Mouse (Mus musculus) midbrain, embryonic 12.5 days (tissue): ENCODE results near the gene A630095E13Rik. TPM values are rescaled to one million over a fixed set of nuclear protein-coding genes. Genes with fewer than 3 reads are reported as not detected.
"Not testable (repeated sequence)": the region's sequence is repeated elsewhere in the genome, so short reads cannot be mapped to it uniquely, and the experiment has no call there.

Source experiments
- ATAC-seq: fragments of 200-750 bp; cut with Nextera tagmentation; 2 replicates; pipeline ENCODE4 v1.8.0; 2017; ENCODE audit warnings: low read depth, moderate TSS enrichment, moderate library complexity; ENCODE audit not compliant: low FRiP score
- H3K27ac ChIP-seq: fragments of 300-500 bp; sonication (generic); replicated peaks from 2 replicates; pipeline ENCODE4 v1.5.1; 2016; ENCODE audit warnings: mild to moderate bottlenecking
- H3K27me3 ChIP-seq: fragments of 300-500 bp; sonication (generic); 2 replicates; pipeline ENCODE4 v1.6.1; 2016; ENCODE audit warnings: mild to moderate bottlenecking
- H3K36me3 ChIP-seq: fragments of 300-500 bp; sonication (generic); 2 replicates; pipeline ENCODE4 v1.6.1; 2016
- H3K4me1 ChIP-seq: fragments of 300-500 bp; sonication (generic); 2 replicates; pipeline ENCODE4 v1.6.1; 2016
- H3K4me2 ChIP-seq: fragments of 300-500 bp; sonication (generic); replicated peaks from 2 replicates; pipeline ENCODE4 v1.6.1; 2016; ENCODE audit warnings: mild to moderate bottlenecking, moderate library complexity
- H3K4me3 ChIP-seq: fragments of 300-500 bp; sonication (generic); 2 replicates; pipeline ENCODE4 v1.5.1; 2016; ENCODE audit warnings: mild to moderate bottlenecking
- H3K9ac ChIP-seq: fragments of 300-500 bp; sonication (generic); replicated peaks from 2 replicates; pipeline ENCODE4 v1.6.1; 2016; ENCODE audit warnings: mild to moderate bottlenecking, moderate library complexity
- H3K9me3 ChIP-seq: fragments of 300-500 bp; sonication (generic); 2 replicates; pipeline ENCODE4 v1.6.1; 2016; ENCODE audit warnings: mild to moderate bottlenecking
- WGBS: fragments of 180-500 bp; shearing (Covaris S2); methylation state at CpG from one replicate; pipeline ENCODE4 v1.1.7; 2016; 5-methylcytosine and 5-hydroxymethylcytosine counted together
- polyA plus RNA-seq: library from polyadenylated mRNA; unstranded; fragments of >200 nt; fragmentation: Nextera tagmentation; extraction: Ambion mirVana; gene quantifications from 2 replicates; pipeline ENCODE4 v1.2.1, GENCODE M21; 2016

Gene A630095E13Rik
- not detected in 2 replicates for polyA plus RNA-seq

DNA sequence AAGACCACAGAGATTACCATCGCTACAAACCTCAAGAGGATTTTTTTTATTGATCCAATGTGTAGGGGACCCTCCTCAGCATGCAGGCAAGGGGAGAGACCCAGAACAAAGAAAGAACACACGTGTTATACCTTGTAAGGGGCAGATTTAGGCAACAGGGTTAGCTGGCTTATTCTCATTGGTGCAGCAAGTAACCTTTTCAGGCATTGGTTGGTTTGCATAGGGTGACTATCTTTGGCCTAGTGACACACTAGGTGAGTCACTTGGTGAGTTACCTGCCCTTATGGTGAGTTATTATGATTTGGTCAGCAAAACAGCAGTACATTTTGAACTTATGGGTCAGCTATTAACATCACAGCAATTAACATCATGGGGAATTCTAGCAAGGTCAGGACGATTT, at the start of gene A630095E13Rik:
Gene A630095E13Rik (minus strand): TSS at position 101 of the 400 bp plus-strand sequence.
- not testable (repeated sequence) for H3K9me3 ChIP-seq, ATAC-seq, H3K4me2 ChIP-seq, H3K9ac ChIP-seq, H3K27me3 ChIP-seq, H3K36me3 ChIP-seq, H3K27ac ChIP-seq, H3K4me3 ChIP-seq, H3K4me1 ChIP-seq
- WGBS = 63% methylated on average over 3 of the region's 3 CpGs

DNA sequence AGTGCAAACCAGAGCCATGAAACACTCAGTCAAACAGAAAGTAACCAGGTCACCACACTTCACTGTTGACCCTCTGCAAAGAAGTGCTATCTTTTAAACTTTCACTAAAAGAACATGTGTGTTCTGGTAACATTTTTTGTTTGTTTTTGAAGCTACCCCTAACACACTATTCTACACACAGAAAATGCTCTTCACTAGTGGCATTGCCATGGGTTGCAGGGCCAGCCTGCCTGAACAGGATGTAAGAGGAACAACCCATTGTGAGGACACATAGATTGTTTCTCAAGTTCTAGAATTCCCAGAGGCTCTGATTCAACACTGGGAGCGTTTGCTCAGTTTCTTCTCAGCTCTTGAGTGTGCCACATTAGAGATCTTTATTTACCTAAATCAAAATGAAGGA, 49.7 kb upstream of the A630095E13Rik start, which contains the start of gene Acrv1:
Gene Acrv1 (plus strand): TSS at position 301 of the 400 bp plus-strand sequence.
- 78% methylated on average over 1 of the region's 1 CpGs for WGBS
- Histone ChIP-seq H3K4me3 (no peak within 1 kb of the TSS), H3K27me3 (no peaks in the 10 kb centered on the region), H3K9ac (no peak within 1 kb of the TSS), H3K4me2 (no peak within 1 kb of the TSS), H3K36me3 (no peaks in the 10 kb centered on the region), H3K9me3 (no peaks in the 10 kb centered on the region), H3K27ac (no peak within 1 kb of the TSS), H3K4me1 (no peaks in the 10 kb centered on the region)
- no peak for ATAC-seq

DNA sequence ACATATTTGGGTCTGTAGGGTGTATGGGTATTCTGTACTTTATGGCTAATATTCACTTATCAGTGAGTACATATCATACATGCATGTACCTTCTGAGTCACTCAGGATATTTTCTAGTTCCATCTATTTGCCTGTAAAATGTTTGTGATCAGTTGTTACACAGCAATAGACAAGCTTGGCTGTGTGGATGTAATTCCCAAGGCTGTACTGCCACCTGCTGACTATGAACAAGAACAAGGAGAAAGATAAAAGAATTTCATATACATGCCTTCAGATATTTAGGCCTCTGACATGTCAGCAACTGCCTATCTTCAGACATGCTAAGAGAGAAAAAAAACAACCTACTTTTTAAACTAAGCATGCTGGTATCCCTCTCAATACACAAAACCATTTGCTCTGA, 44.2 kb upstream of the A630095E13Rik start:
- Histone ChIP-seq H3K27me3 (no peaks in the 10 kb centered on the region), H3K9ac (no peak overlapping the region), H3K9me3 (no peaks in the 10 kb centered on the region), H3K4me2 (no peak overlapping the region), H3K4me3 (no peak overlapping the region), H3K27ac (no peak overlapping the region), H3K4me1 (no peaks in the 10 kb centered on the region), H3K36me3 (no peaks in the 10 kb centered on the region)
- no peak for ATAC-seq

DNA sequence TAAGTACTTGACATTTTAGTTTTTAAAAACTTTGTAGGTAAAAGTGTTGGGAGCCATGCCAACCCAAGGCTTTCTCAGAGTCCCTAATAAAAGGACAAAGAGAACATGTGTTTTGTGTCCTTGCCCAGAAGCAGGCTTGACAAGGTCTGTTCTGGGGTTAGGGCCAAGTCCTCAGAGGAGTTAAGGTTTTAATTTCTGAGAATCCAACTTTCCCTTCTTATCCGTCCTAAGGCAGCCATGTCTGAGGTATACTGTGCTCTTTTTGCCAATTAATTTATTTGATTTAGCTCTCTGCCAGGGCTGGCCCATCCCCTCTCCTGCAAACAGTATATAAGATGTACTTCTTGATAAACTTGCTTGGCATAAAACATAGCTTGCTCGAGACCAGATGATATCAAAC, 38.2 kb upstream of the A630095E13Rik start:
- Histone ChIP-seq H3K36me3 (no peaks in the 10 kb centered on the region), H3K4me1 (no peaks in the 10 kb centered on the region), H3K27ac (no peak overlapping the region), H3K9me3 (no peaks in the 10 kb centered on the region), H3K4me2 (no peak overlapping the region), H3K27me3 (no peaks in the 10 kb centered on the region), H3K4me3 (no peak overlapping the region), H3K9ac (no peak overlapping the region)
- ATAC-seq = no peak
- 85% methylated on average over 2 of the region's 2 CpGs for WGBS

Other genes with a start within 250 kb of the A630095E13Rik start
- not detected in 2 replicates for gene Gm7257, start 211.5 kb downstream of the A630095E13Rik start, polyA plus RNA-seq
- not detected in 2 replicates for gene Gm9513, start 167.7 kb downstream of the A630095E13Rik start, polyA plus RNA-seq
- not detected in 2 replicates for gene Gm5615, start 101.4 kb downstream of the A630095E13Rik start, polyA plus RNA-seq
- not detected in 2 replicates for gene Gm17689, start 60.7 kb downstream of the A630095E13Rik start, polyA plus RNA-seq
- not detected in 2 replicates for gene Acrv1, start 49.8 kb upstream of the A630095E13Rik start, polyA plus RNA-seq
- 38.3 and 39.5 TPM in 2 replicates for gene Chek1, start 83.7 kb upstream of the A630095E13Rik start, polyA plus RNA-seq
- 132 and 165 TPM in 2 replicates for gene Stt3a, start 124.3 kb upstream of the A630095E13Rik start, polyA plus RNA-seq
- gene Ei24, start 154.0 kb upstream of the A630095E13Rik start, polyA plus RNA-seq = 107 and 109 TPM in 2 replicates
- gene Fez1, start 178.5 kb upstream of the A630095E13Rik start, polyA plus RNA-seq = 452 and 456 TPM in 2 replicates